23 mouse cellular contexts compared by ENCODE assay signal in genomic region chr5:16681055-16681454, GRCm38 (mm10).
A peak's percentile ranks its signal among the peaks of the same experiment; 100 is the strongest.
DNase-seq lines count a peak whose midpoint lies in the region; ATAC-seq and TF ChIP-seq lines count a peak whose summit lies in the region.
"Had no signal": no experiment of that assay in that cellular context is flagged by ENCODE, and none has a peak within 500 bp of the region (broad histone marks: within the 10 kb centered on the region; RNA-seq: fewer than 3 reads in every experiment).

No protein-coding gene starts in this region.

- in situ Hi-C loops in ES-E14 (cut with MboI; ENCODE audit: low sequenced_read_pairs in 2 of 2, unreplicated experiment in 2 of 2), result no loop called here

- H3K4me3 ChIP-seq in ES-E14 (ENCODE audit: insufficient read depth in 1 of 2, low read depth in 1 of 2, low read length in 2 of 2, poor library complexity in 1 of 2, severe bottlenecking in 1 of 2), result no peak overlapping the region
- no peak overlapping the region for H3K4me3 ChIP-seq in liver, postnatal 0 days (ENCODE audit: low read depth, low read length)
- H3K4me3 ChIP-seq in midbrain, embryonic 13.5 days (replicated peaks), result no peak overlapping the region

- no peak overlapping the region for H3K9ac ChIP-seq in ES-E14 (ENCODE audit: insufficient read depth, low read depth, low read length, poor library complexity, severe bottlenecking)
- H3K9ac ChIP-seq in liver, postnatal 0 days (replicated peaks), result no peak overlapping the region
- H3K9ac ChIP-seq in midbrain, embryonic 13.5 days (replicated peaks), result no peak overlapping the region

- no peaks in the 10 kb centered on the region for H3K4me1 ChIP-seq in ES-E14 (ENCODE audit: control insufficient read depth in 2 of 2, insufficient read depth in 2 of 2, low read length in 2 of 2, poor library complexity in 1 of 2)
- no peaks in the 10 kb centered on the region for H3K4me1 ChIP-seq in liver, postnatal 0 days (ENCODE audit: insufficient read depth)
- H3K4me1 ChIP-seq in midbrain, embryonic 13.5 days (replicated peaks), result no peaks in the 10 kb centered on the region

- no peaks in the 10 kb centered on the region for H3K36me3 ChIP-seq in ES-E14 (ENCODE audit: control insufficient read depth, insufficient read depth, low read length, poor library complexity, severe bottlenecking)
- no peaks in the 10 kb centered on the region for H3K36me3 ChIP-seq in liver, postnatal 0 days (replicated peaks; ENCODE audit: insufficient read depth, low read length)
- H3K36me3 ChIP-seq in midbrain, embryonic 13.5 days, result no peaks in the 10 kb centered on the region
- H3K36me3 ChIP-seq: G1E had no signal

- DNase-seq in ES-E14 (ENCODE audit: low read depth, low spot score), result no peak
- DNase-seq in liver, postnatal 0 days, result no peak
- DNase-seq in cerebellum, postnatal 10 days, result no peak
- no peak for DNase-seq in thymus, postnatal 10 days (ENCODE audit: low spot score in 2 of 2)
- DNase-seq: adrenal gland, adult 2 months; adrenal gland, adult 8-10 months; adrenal gland, postnatal 10 days; adrenal gland, postnatal 14 days; adrenal gland, postnatal 25 days; adrenal gland, postnatal 36 days; B cell, adult 2 months; cerebellum, adult 11 months; cerebellum, adult 11-12 months; cerebellum, adult 18-20 months had no signal

- no peak for TF ChIP-seq EP300 in liver, postnatal 0 days (IDR thresholded peaks at IDR 0.05; ENCODE audit: low read depth)

- no peak overlapping the region for H3K27ac ChIP-seq in ES-E14 (ENCODE audit: insufficient read depth, low read depth, low read length, poor library complexity, severe bottlenecking)
- H3K27ac ChIP-seq in liver, postnatal 0 days (ENCODE audit: low read depth), result no peak overlapping the region
- no peak overlapping the region for H3K27ac ChIP-seq in midbrain, embryonic 13.5 days

- TF ChIP-seq CTCF in liver, postnatal 0 days (IDR thresholded peaks at IDR 0.05; ENCODE audit: low read depth), result no peak

- H3K27me3 ChIP-seq in liver, postnatal 0 days (ENCODE audit: insufficient read depth, low read length), result no peaks in the 10 kb centered on the region
- H3K27me3 ChIP-seq in midbrain, embryonic 13.5 days, result no peaks in the 10 kb centered on the region
- H3K27me3 ChIP-seq: CH12.LX, Patski had no signal

- no peak overlapping the region for H3K4me2 ChIP-seq in liver, postnatal 0 days (ENCODE audit: low read depth, low read length)
- no peak overlapping the region for H3K4me2 ChIP-seq in midbrain, embryonic 13.5 days (replicated peaks)

- H3K9me3 ChIP-seq in ES-E14 (ENCODE audit: control insufficient read depth, insufficient read depth, low read depth, low read length), result no peaks in the 10 kb centered on the region; the same call in 1 of the 2 replicates
- no peaks in the 10 kb centered on the region for H3K9me3 ChIP-seq in liver, postnatal 0 days (ENCODE audit: low read length)
- H3K9me3 ChIP-seq in midbrain, embryonic 13.5 days, result no peaks in the 10 kb centered on the region; the same call in 1 of the 2 replicates
- H3K9me3 ChIP-seq: G1E had no signal

- peak; percentile 47; the same call in 1 of the 2 replicates for ATAC-seq in common myeloid progenitor, adult 5-6 weeks (replicated peaks; ENCODE audit: low read depth, poor library complexity, severe bottlenecking)
- ATAC-seq in granulocyte monocyte progenitor cell, adult 5-6 weeks (replicated peaks; ENCODE audit: poor library complexity, severe bottlenecking), result peak; percentile 54; the same call in 1 of the 2 replicates
- ATAC-seq in megakaryocyte progenitor cell, adult 5-6 weeks (replicated peaks; ENCODE audit: poor library complexity), result peak; percentile 54; the same call in 1 of the 2 replicates
- ATAC-seq in liver, postnatal 0 days, result no peak
- ATAC-seq in midbrain, embryonic 13.5 days, result no peak
- ATAC-seq: activated CD4-positive, CD25-positive, alpha-beta regulatory T cell, adult 4 months; CD4-positive, CD25-positive, alpha-beta regulatory T cell, adult 4 months; Patski had no signal

TF ChIP-seq in ES-E14, 5 proteins besides CTCF, POLR2A, EP300 and RAD21:
- TF ChIP-seq ZC3H11A (IDR thresholded peaks at IDR 0.05; ENCODE audit: borderline replicate concordance, low read depth, low read length), result no peak
- TF ChIP-seq ZNF384 (IDR thresholded peaks at IDR 0.05; ENCODE audit: low read depth, low read length), result peak; percentile 71; the same call in 1 of the 2 replicates

Comparison
In these comparisons a context has a peak if more than half of its experiments do, and no peak if none do; other contexts are left out.
1. ATAC-seq: peak in common myeloid progenitor, adult 5-6 weeks (single experiment), granulocyte monocyte progenitor cell, adult 5-6 weeks (single experiment) and megakaryocyte progenitor cell, adult 5-6 weeks (single experiment); none in liver, postnatal 0 days (single experiment) and midbrain, embryonic 13.5 days (single experiment).